Mouse (Mus musculus): ENCODE data around the gene Gabrr3. TPM values are rescaled to one million over a fixed set of nuclear protein-coding genes. Genes with fewer than 3 reads are reported as not detected.

Gene Gabrr3
- polyA plus RNA-seq, 1 experiment: not detected

DNA sequence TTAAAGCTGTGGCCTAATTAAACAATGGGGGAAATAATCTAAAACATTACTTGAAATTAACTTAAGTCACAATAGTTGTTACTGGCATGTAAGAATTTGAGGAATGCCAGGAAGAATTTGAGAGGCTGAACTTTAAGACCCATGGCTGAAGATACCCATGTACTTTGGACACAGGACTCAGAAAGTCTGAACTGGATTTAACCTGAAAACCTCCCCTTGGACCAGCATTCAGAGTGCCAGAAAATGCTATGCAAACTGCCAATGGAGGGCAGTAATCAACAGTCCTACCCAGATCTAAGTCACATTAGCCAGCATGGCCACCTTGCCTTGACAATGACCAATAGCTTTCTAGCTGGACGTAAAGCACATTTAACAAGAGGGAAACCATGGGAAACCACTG, 90.8 kb downstream of the Gabrr3 start:
- no peaks in the 10 kb centered on the region for H3K4me1 ChIP-seq (ENCODE audit: control insufficient read depth, insufficient read depth, insufficient read length, low read length)
- H3K4me3 ChIP-seq (ENCODE audit: insufficient read depth, low read depth, low read length): no peak overlapping the region
- no peak overlapping the region for H3K27ac ChIP-seq (replicated peaks; ENCODE audit: low read depth, low read length)

- Histone ChIP-seq H3K4me3 (ENCODE audit: insufficient read depth, low read depth, low read length) (no peak overlapping the region), H3K4me1 (ENCODE audit: control insufficient read depth, insufficient read depth, insufficient read length, low read length) (no peaks in the 10 kb centered on the region), H3K27ac (replicated peaks; ENCODE audit: low read depth, low read length) (no peak overlapping the region)
Observed at GRCm38 (mm10) chr16:59499180-59499579, 92.0 kb downstream of the Gabrr3 start.

DNA sequence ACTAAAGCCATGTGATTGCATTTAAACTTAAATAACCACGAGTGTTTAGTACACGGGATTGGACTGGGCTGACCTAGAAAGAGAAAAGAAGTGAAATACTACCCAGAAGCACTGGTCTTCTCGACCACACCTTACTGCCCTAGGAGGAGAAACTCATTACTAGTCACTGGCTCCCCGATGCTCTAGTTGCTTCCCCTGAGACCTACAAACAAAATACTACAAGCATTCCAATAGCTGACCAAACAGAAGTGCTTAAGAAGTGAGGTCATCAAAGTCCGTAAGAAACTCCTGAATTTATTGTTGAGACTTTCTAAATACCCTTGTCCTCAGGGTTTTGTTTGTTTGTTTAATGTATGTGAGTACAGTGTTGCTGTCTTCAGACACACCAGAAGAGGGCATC, 102.7 kb downstream of the Gabrr3 start:
- Histone ChIP-seq H3K4me3 (ENCODE audit: insufficient read depth, low read depth, low read length) (no peak overlapping the region), H3K27ac (replicated peaks; ENCODE audit: low read depth, low read length) (no peak overlapping the region), H3K4me1 (ENCODE audit: control insufficient read depth, insufficient read depth, insufficient read length, low read length) (no peaks in the 10 kb centered on the region; the same call in 1 of the 2 replicates)

Other genes starting within 250 kb of the Gabrr3 start
- gene Olfr196, start 236.9 kb upstream of the Gabrr3 start, polyA plus RNA-seq (2012; ENCODE audit: insufficient read depth, insufficient read length, missing spikeins): not detected in 2 replicates
- not detected in 2 replicates for gene Olfr198, start 203.8 kb upstream of the Gabrr3 start, polyA plus RNA-seq (2012; ENCODE audit: insufficient read depth, insufficient read length, missing spikeins)
- not detected in 2 replicates for gene Olfr199, start 187.6 kb upstream of the Gabrr3 start, polyA plus RNA-seq (2012; ENCODE audit: insufficient read depth, insufficient read length, missing spikeins)
- not detected in 2 replicates for gene Olfr201, start 134.7 kb upstream of the Gabrr3 start, polyA plus RNA-seq (2012; ENCODE audit: insufficient read depth, insufficient read length, missing spikeins)
- gene Olfr202, start 120.5 kb upstream of the Gabrr3 start, polyA plus RNA-seq (2012; ENCODE audit: insufficient read depth, insufficient read length, missing spikeins): not detected in 2 replicates
- not detected in 2 replicates for gene Olfr203, start 108.5 kb upstream of the Gabrr3 start, polyA plus RNA-seq (2012; ENCODE audit: insufficient read depth, insufficient read length, missing spikeins)
- gene Olfr204, start 89.1 kb upstream of the Gabrr3 start, polyA plus RNA-seq (2012; ENCODE audit: insufficient read depth, insufficient read length, missing spikeins): not detected in 2 replicates
- not detected in 2 replicates for gene Olfr205, start 76.2 kb upstream of the Gabrr3 start, polyA plus RNA-seq (2012; ENCODE audit: insufficient read depth, insufficient read length, missing spikeins)
- gene Olfr206, start 58.1 kb upstream of the Gabrr3 start, polyA plus RNA-seq (2012; ENCODE audit: insufficient read depth, insufficient read length, missing spikeins): not detected in 2 replicates
- gene Olfr209, start 43.3 kb upstream of the Gabrr3 start, polyA plus RNA-seq (2012; ENCODE audit: insufficient read depth, insufficient read length, missing spikeins): not detected in 2 replicates
- gene Riox2, start 64.4 kb downstream of the Gabrr3 start, polyA plus RNA-seq (2012; ENCODE audit: insufficient read depth, insufficient read length, missing spikeins): 15.4 and 16.0 TPM in 2 replicates
- gene Crybg3, start 193.6 kb downstream of the Gabrr3 start, polyA plus RNA-seq (2012; ENCODE audit: insufficient read depth, insufficient read length, missing spikeins): 6.9 and 9.4 TPM in 2 replicates
- gene Arl6, start 232.1 kb downstream of the Gabrr3 start, polyA plus RNA-seq (2012; ENCODE audit: insufficient read depth, insufficient read length, missing spikeins): 10.2 and 11.6 TPM in 2 replicates

All from brown adipose tissue, adult 24 weeks (tissue).